Mouse (Mus musculus) stomach, embryonic 14.5 days (tissue): ENCODE data around the gene Vdac2. TPM values are rescaled to one million over a fixed set of nuclear protein-coding genes. Genes with fewer than 3 reads are reported as not detected.

ENCODE experiments used
- ATAC-seq: fragments of 200-750 bp; cut with Nextera tagmentation; 2 replicates; pipeline ENCODE4 v1.8.0; 2017; ENCODE audit warnings: low read depth, moderate TSS enrichment; ENCODE audit not compliant: insufficient number of reproducible peaks, insufficient read depth, low FRiP score
- H3K27ac ChIP-seq: fragments of 300-500 bp; sonication (generic); 2 replicates; pipeline ENCODE4 v1.5.1; 2014; ENCODE audit warnings: mild to moderate bottlenecking, low read length, moderate library complexity, mixed read lengths
- H3K27me3 ChIP-seq: fragments of 300-500 bp; sonication (generic); 2 replicates; pipeline ENCODE4 v1.6.1; 2014; ENCODE audit warnings: low read length, control low read depth, mixed read lengths; ENCODE audit not compliant: control insufficient read depth, insufficient read depth
- H3K36me3 ChIP-seq: fragments of 300-500 bp; sonication (generic); 2 replicates; pipeline ENCODE4 v1.6.1; 2014; ENCODE audit warnings: mild to moderate bottlenecking, control low read depth, low read length, moderate library complexity, mixed read lengths; ENCODE audit not compliant: control insufficient read depth, insufficient read depth
- H3K4me1 ChIP-seq: fragments of 300-500 bp; sonication (generic); 2 replicates; pipeline ENCODE4 v1.6.1; 2014; ENCODE audit warnings: low read length, control low read depth, mixed read lengths; ENCODE audit not compliant: control insufficient read depth, insufficient read depth
- H3K4me2 ChIP-seq: fragments of 300-500 bp; sonication (generic); replicated peaks from 2 replicates; pipeline ENCODE4 v1.6.1; 2014; ENCODE audit warnings: low read depth, low read length, control low read depth
- H3K4me3 ChIP-seq: fragments of 300-500 bp; sonication (generic); 2 replicates; pipeline ENCODE4 v1.5.1; 2014; ENCODE audit warnings: low read depth, low read length, control low read depth
- H3K9ac ChIP-seq: fragments of 300-500 bp; sonication (generic); replicated peaks from 2 replicates; pipeline ENCODE4 v1.6.1; 2014; ENCODE audit warnings: low read depth, mild to moderate bottlenecking, control low read depth, low read length, moderate library complexity, mixed read lengths
- H3K9me3 ChIP-seq: fragments of 300-500 bp; sonication (generic); 2 replicates; pipeline ENCODE4 v1.6.1; 2016; ENCODE audit warnings: low read depth, low read length, control low read depth; ENCODE audit not compliant: control insufficient read depth
- WGBS: fragments of 180-500 bp; shearing (Covaris S2); extraction: QIAGEN DNeasy Blood & Tissue Kit; methylation state at CpG from one replicate; pipeline ENCODE4 v1.1.7; 2014; 5-methylcytosine and 5-hydroxymethylcytosine counted together
- polyA plus RNA-seq: library from polyadenylated mRNA; unstranded; fragments of >200 nt; fragmentation: Nextera tagmentation; extraction: Ambion mirVana; gene quantifications from 2 replicates; pipeline ENCODE4 v1.2.1, GENCODE M21; 2014

The Vdac2 gene
- polyA plus RNA-seq, 1 experiment from 2014 or later: 278 TPM

GRCm38 (mm10) chr14:21822307-21822706 is 2.7 kb upstream of the Vdac2 start:
- no peak for ATAC-seq
- no peaks in the 10 kb centered on the region for H3K27me3 ChIP-seq
- H3K4me1 ChIP-seq: peaks cover 6% of the 10 kb centered on the region
- no peak overlapping the region for H3K4me3 ChIP-seq
- 66% methylated on average over 7 of the region's 7 CpGs for WGBS
- no peak overlapping the region for H3K4me2 ChIP-seq
- H3K36me3 ChIP-seq: no peaks in the 10 kb centered on the region
- H3K9me3 ChIP-seq: no peaks in the 10 kb centered on the region
- H3K9ac ChIP-seq: no peak overlapping the region
- H3K27ac ChIP-seq: peak overlapping the region; percentile 83; the same call in 1 of the 2 replicates

DNA sequence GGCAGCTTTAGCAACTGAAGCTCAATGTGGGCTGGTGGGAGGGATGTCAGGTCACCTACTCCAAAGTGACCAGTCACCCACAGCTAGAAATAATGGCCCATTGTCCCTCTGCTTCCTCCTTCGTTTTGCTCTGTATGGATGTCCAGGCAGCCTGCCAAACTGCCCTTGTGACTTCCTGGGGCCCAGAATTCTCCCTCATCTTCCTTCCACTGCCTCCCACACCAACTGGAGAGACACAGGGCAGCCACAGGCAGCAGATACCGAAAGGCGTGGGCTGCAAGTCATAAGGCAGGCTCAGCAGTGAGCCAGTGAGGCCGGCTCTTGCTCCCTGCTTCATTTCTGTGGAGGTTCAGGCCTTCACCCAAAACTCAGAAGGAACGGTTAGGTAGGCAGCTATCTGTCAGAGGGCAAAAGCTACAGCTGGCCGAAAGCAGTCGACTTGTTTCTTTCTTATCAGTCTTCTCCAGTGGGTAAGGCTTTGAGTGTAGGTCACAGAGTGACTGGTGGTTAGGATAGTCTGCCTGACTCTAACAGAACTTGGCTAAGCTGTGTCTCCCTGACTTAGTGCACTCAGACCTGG is 2.2 kb upstream of the Vdac2 start:
- Histone ChIP-seq H3K36me3 (no peaks in the 10 kb centered on the region), H3K4me2 (no peak overlapping the region), H3K9ac (no peak overlapping the region), H3K27ac (peak overlapping the region; percentile 83), H3K4me1 (peaks cover 6% of the 10 kb centered on the region), H3K27me3 (no peaks in the 10 kb centered on the region), H3K4me3 (no peak overlapping the region), H3K9me3 (no peaks in the 10 kb centered on the region)
- WGBS: 32% methylated on average over 7 of the region's 7 CpGs
- ATAC-seq: peak; percentile 59; the same call in 1 of the 2 replicates

- no peaks in the 10 kb centered on the region for H3K36me3 ChIP-seq
- H3K4me2 ChIP-seq: no peak overlapping the region
- H3K9me3 ChIP-seq: no peaks in the 10 kb centered on the region
- no peaks in the 10 kb centered on the region for H3K27me3 ChIP-seq
- ATAC-seq: no peak
- H3K27ac ChIP-seq: no peak overlapping the region
- WGBS: 58% methylated on average over 7 of the region's 7 CpGs
- no peak overlapping the region for H3K9ac ChIP-seq
- H3K4me1 ChIP-seq: peaks cover 6% of the 10 kb centered on the region
- no peak overlapping the region for H3K4me3 ChIP-seq
Observed at GRCm38 (mm10) chr14:21823897-21824296, 1.1 kb upstream of the Vdac2 start.

GRCm38 (mm10) chr14:21825786-21826491 is 901 bp downstream of the Vdac2 start:
- Histone ChIP-seq H3K4me3 (no peak overlapping the region), H3K9ac (no peak overlapping the region), H3K4me1 (peaks cover 10% of the 10 kb centered on the region), H3K9me3 (no peaks in the 10 kb centered on the region), H3K36me3 (no peaks in the 10 kb centered on the region), H3K27me3 (no peaks in the 10 kb centered on the region), H3K4me2 (no peak overlapping the region), H3K27ac (no peak overlapping the region)
- 73% methylated on average over 9 of the region's 9 CpGs for WGBS
- no peak for ATAC-seq

- H3K36me3 ChIP-seq: peaks cover 17% of the 10 kb centered on the region; the same call in 1 of the 2 replicates
- H3K4me2 ChIP-seq: peak overlapping the region; percentile 86
- ATAC-seq: peak; percentile 97
- H3K9me3 ChIP-seq: no peaks in the 10 kb centered on the region
- H3K27ac ChIP-seq: peak overlapping the region; percentile 96
- H3K4me3 ChIP-seq: peak overlapping the region; percentile 98
- no peaks in the 10 kb centered on the region for H3K27me3 ChIP-seq
- whole genome bisulfite sequencing: under 1% methylated on average over 73 of the region's 73 CpGs
- H3K9ac ChIP-seq: peak overlapping the region; percentile 93
- peaks cover 16% of the 10 kb centered on the region for H3K4me1 ChIP-seq
Observed at GRCm38 (mm10) chr14:21830876-21831767, 6.1 kb downstream of the Vdac2 start.

DNA sequence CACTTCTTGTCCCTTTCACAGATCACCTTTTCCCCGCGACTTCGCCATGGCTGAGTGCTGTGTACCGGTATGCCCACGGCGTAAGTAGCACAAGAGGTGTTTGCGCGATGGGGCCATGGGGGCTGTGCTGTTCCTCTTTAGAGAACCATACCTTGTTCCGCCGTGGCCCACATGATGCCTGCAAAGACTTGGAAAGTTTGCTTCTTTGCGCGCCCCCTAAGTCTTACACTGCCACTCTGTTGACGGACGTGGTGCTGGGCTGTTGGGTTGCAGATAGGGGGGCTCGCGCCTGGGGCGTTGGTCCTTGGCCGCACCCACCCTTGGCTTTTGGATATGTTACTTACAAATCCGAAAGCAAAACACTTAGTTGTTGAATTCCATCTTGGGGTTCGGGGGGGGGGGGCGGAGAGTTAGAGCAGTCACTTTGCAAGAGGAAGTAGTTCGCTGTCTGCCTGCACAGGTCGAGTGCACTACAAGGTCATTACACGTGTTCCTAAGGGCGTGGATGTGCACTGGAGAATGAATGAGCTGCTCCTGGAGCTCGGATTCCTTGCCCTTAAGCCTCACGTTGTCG is 6.9 kb downstream of the Vdac2 start:
- Histone ChIP-seq H3K9ac (peak overlapping the region; percentile 93), H3K4me2 (peak overlapping the region; percentile 86), H3K9me3 (no peaks in the 10 kb centered on the region), H3K36me3 (peaks cover 23% of the 10 kb centered on the region), H3K27me3 (no peaks in the 10 kb centered on the region), H3K27ac (peak overlapping the region; percentile 96), H3K4me3 (peak overlapping the region; percentile 98), H3K4me1 (peaks cover 16% of the 10 kb centered on the region)
- under 1% methylated on average over 28 of the region's 28 CpGs for WGBS
- ATAC-seq: 0 out of 2 replicates have a peak, but pooled peaks have one; percentile 0

DNA sequence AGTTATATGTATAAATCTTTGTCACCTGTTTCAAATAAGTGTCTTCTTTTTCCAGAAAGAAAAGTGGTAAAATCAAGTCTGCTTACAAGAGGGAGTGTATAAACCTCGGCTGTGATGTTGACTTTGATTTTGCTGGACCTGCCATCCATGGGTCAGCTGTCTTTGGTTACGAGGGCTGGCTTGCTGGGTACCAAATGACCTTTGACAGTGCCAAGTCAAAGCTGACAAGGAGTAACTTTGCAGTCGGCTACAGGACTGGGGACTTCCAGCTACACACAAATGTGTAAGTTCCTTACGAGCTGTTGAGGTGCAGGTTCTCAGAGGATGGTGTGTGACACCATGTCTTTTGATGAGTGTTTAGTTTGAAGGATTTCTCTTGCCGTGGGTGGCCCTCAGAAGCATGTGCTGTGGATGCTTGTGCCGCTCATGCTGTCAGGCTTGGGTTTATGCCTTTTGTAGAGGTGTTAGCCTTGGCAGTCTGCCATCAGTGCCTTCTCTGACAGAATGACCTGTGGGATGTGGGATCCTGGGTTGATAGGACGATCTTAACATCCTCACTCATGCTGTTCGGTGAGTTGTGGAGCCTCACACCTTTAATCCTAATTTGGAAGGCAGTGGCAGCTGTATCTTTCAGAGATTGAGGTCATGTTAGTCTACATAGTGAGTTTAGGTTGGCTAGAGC is 13.4 kb downstream of the Vdac2 start:
- ATAC-seq: no peak
- Histone ChIP-seq H3K27ac (no peak overlapping the region), H3K36me3 (peaks cover 85% of the 10 kb centered on the region), H3K9ac (no peak overlapping the region), H3K27me3 (no peaks in the 10 kb centered on the region), H3K4me2 (no peak overlapping the region), H3K4me3 (no peak overlapping the region), H3K9me3 (no peaks in the 10 kb centered on the region), H3K4me1 (peaks cover 1% of the 10 kb centered on the region; the same call in 1 of the 2 replicates)
- WGBS: 80% methylated on average over 8 of the region's 8 CpGs
